Mouse (Mus musculus) MEL-GATA-1-ER (cell line): ENCODE measurements around the gene Clta.

Source experiments
- DNase-seq: peaks from one replicate; pipeline ENCODE4 v3.0.0-alpha.2; 2012; ENCODE audit warnings: low read depth; ENCODE audit errors: extremely low read depth

The Clta gene

GRCm38 (mm10) chr4:43980236-43980635, 24.0 kb upstream of the Clta start:
- DNase-seq, result no peak

- no peak for DNase-seq
These were observed 23.4 kb upstream of the Clta start for GRCm38 (mm10) chr4:43980846-43981245.

- no peak for DNase-seq
These were observed 23.0 kb upstream of the Clta start for GRCm38 (mm10) chr4:43981251-43981650.

GRCm38 (mm10) chr4:43982053-43982732, 22.1 kb upstream of the Clta start:
- DNase-seq, result peak; percentile 66

GRCm38 (mm10) chr4:43983181-43983580, 21.1 kb upstream of the Clta start, which contains the start of gene Ccin:
Gene Ccin, plus strand, starts transcription at chr4:43983483.
- no peak for DNase-seq

GRCm38 (mm10) chr4:43983756-43984155, 20.5 kb upstream of the Clta start:
- DNase-seq, result no peak

- DNase-seq, result no peak
These were observed 19.9 kb upstream of the Clta start for GRCm38 (mm10) chr4:43984326-43984725.

GRCm38 (mm10) chr4:43988976-43989375, 15.3 kb upstream of the Clta start:
- DNase-seq, result no peak

GRCm38 (mm10) chr4:43993072-43993471, 11.2 kb upstream of the Clta start:
- no peak for DNase-seq

- no peak for DNase-seq
These were observed 9.9 kb upstream of the Clta start for GRCm38 (mm10) chr4:43994342-43994741.

- DNase-seq, result peak; percentile 69
These were observed 630 bp upstream of the Clta start for GRCm38 (mm10) chr4:44003622-44004021.

GRCm38 (mm10) chr4:44004623-44005409, 564 bp downstream of the Clta start:
- no peak for DNase-seq

GRCm38 (mm10) chr4:44010176-44010575, 5.9 kb downstream of the Clta start:
- no peak for DNase-seq

- no peak for DNase-seq
These were observed 6.6 kb downstream of the Clta start for GRCm38 (mm10) chr4:44010893-44011292.

GRCm38 (mm10) chr4:44011799-44012198, 7.5 kb downstream of the Clta start:
- DNase-seq, result no peak

GRCm38 (mm10) chr4:44012376-44013367, 8.4 kb downstream of the Clta start:
- peak; percentile 96 for DNase-seq

- no peak for DNase-seq
These were observed 9.3 kb downstream of the Clta start for GRCm38 (mm10) chr4:44013391-44014070.

- no peak for DNase-seq
These were observed 11.8 kb downstream of the Clta start for GRCm38 (mm10) chr4:44016071-44016470.

- no peak for DNase-seq
These were observed 12.5 kb downstream of the Clta start for GRCm38 (mm10) chr4:44016791-44017190.

- no peak for DNase-seq
These were observed 18.1 kb downstream of the Clta start for GRCm38 (mm10) chr4:44022323-44022722.

- no peak for DNase-seq
These were observed 18.5 kb downstream of the Clta start for GRCm38 (mm10) chr4:44022766-44023165.
